Mouse (Mus musculus) lung, adult 2 months (tissue): Measurements from ENCODE around the gene Fbxo17. TPM values are rescaled to one million over a fixed set of nuclear protein-coding genes. Genes with fewer than 3 reads are reported as not detected.
A peak's percentile ranks its signal among the peaks of the same experiment; 100 is the strongest.

Experiments
- DNase-seq: peaks from one replicate; pipeline ENCODE4 v3.0.0; 2022
- H3K4me1 ChIP-seq: fragments of 200-500 bp; 2 replicates; pipeline ENCODE4 v1.6.1; 2011; ENCODE audit warnings: low read length; ENCODE audit not compliant: control insufficient read depth, insufficient read depth
- H3K4me3 ChIP-seq: fragments of 200-500 bp; replicated peaks from 2 replicates; pipeline ENCODE3; 2011; ENCODE audit warnings: low read depth, mild to moderate bottlenecking, control low read depth, low read length; ENCODE audit errors: extremely low read depth
- CTCF ChIP-seq: fragments of 200-500 bp; IDR thresholded peaks from 2 replicates; pipeline ENCODE4 v1.5.1; 2011; ENCODE audit warnings: mild to moderate bottlenecking, low read length, control low read depth; ENCODE audit not compliant: insufficient read depth
- POLR2A ChIP-seq: fragments of 200-500 bp; IDR thresholded peaks from 2 replicates; pipeline ENCODE4 v1.6.1; 2011; ENCODE audit warnings: low read depth, mild to moderate bottlenecking, control low read depth, low read length, borderline replicate concordance; ENCODE audit errors: extremely low read depth
- WGBS: fragments of 180-500 bp; shearing (Covaris S2); methylation state at CpG from one replicate; pipeline ENCODE4 v1.1.7; 2018; 5-methylcytosine and 5-hydroxymethylcytosine counted together
- polyA plus RNA-seq: library from polyadenylated mRNA; depleted of rRNA; stranded (reverse); fragments of >200 nt; gene quantifications from 2 replicates; pipeline ENCODE4 v1.2.3, GENCODE M21; 2012; rRNA removed

Fbxo17 gene
- polyA plus RNA-seq, 1 experiment = 7.0 TPM

DNA sequence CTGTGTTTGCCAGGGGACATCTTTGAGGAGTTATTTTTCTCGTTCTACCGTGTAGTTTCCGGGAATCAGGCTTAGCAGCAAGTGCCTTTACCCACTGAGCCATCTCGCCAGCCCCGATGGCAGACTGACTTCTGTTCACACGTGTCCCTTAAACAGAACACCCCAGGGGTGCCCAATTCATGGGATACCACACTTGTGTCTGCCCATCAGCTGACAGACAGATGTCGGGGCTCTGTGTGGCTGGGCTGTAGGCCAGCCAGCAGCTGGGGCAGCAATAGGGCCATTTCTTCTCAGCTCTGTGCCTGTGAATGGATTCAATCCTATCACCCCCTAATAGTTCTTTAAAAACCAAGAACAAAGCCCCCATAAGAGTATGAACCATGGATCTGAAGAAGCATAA lies 58.5 kb downstream of the Fbxo17 start:
- TF ChIP-seq CTCF = no peak
- no peak for TF ChIP-seq POLR2A
- Histone ChIP-seq H3K4me3 (no peak overlapping the region), H3K4me1 (peaks cover under 1% of the 10 kb centered on the region; the same call in 1 of the 2 replicates)
- no peak for DNase-seq
- 88% methylated on average over 7 of the region's 7 CpGs for WGBS

DNA sequence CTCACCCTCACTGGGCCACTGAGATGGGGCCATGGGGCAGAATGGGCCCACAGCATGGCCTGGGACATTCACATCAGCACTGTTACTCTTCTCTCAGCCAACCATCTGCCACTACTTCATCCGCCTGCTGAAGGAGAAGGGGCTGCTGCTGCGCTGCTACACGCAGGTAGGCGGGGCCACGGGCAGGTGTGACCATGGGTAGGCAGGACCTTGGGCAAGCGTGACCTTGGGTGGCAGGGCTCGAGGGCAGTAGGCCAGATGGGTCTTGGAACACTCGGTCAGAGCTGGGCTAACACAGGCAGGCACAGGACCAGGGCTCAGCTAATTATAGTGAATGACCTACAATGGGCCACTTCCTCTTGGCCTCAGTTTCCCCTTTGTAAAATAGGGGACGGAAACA lies 62.2 kb downstream of the Fbxo17 start:
- DNase-seq = no peak
- Histone ChIP-seq H3K4me3 (no peak overlapping the region), H3K4me1 (peaks cover 4% of the 10 kb centered on the region; the same call in 1 of the 2 replicates)
- TF ChIP-seq POLR2A (no peak), CTCF (no peak)
- 88% methylated on average over 9 of the region's 9 CpGs for WGBS

DNA sequence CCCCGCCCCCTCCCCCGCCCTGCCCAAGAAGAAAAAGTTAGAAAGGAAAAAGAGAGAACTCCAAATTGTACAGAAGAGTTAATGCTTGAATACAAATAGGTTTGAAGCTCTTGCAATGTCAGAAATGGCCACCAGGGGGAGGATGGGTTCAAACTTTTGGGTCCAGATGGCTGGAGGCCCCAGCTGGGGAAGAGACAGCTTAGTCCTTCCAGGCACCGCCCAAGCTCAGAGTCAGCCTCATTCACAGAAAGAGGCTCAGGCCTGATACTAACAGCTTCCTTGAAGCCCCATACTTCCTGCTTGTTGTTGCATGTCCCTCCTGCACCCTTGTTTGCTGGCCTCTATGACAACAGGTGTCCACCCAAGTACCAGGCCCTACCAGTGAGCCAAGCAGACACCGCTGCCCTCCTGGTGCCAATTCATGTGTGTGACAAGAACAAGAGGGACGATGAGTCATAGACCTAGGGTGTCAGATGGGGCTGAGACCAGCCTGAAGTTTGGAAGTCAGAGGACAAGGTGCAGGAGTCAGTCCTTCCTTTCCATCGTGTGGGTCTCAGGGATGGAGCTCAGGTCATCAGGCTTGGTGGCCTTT lies 63.6 kb downstream of the Fbxo17 start:
- 33% methylated on average over 6 of the region's 6 CpGs for WGBS
- TF ChIP-seq CTCF (peak; percentile 73), POLR2A (no peak)
- DNase-seq = peak; percentile 81
- Histone ChIP-seq H3K4me1 (peaks cover 4% of the 10 kb centered on the region; the same call in 1 of the 2 replicates), H3K4me3 (no peak overlapping the region)

DNA sequence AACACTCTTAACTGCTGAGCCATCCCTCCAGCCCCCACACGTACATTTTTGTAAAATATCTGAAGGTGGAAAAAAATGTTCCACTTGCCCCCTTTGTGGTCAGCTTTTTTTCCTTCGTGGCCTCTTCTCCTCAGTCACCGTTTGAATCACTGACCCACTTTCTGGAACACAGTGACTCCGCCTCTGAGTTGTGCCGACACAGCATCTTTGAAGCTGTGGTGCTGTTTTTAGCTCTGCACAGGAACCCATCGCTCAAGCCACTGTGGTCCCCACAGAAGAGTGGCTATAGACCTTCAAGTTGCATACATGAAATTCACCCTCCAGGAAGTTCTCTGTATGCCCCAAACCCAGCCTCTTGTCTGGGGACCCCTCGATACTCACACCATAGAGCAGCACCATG lies 64.3 kb downstream of the Fbxo17 start:
- Histone ChIP-seq H3K4me1 (peaks cover 4% of the 10 kb centered on the region; the same call in 1 of the 2 replicates), H3K4me3 (no peak overlapping the region)
- WGBS = 47% methylated on average over 7 of the region's 7 CpGs
- TF ChIP-seq POLR2A = no peak
- no peak for TF ChIP-seq CTCF
- no peak for DNase-seq

DNA sequence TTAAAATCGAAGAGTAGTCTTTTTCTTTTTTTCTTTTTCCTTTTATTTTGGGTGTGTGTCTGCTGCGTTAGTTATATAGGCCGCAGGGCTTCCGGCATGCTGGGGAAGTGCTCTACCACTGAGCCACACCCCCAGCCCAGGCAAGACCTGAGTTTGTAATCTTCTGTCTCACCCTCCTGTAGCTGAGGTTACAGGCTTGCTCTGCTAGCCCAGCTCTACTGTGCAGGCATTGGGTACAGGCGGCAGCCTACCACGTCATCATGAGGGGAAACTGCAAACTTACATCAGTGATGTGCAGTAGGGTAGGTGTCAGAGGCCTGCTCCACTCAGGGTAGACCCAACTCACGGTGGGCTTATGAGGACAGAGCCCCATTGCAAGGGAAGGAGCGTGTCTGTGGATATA lies 64.7 kb downstream of the Fbxo17 start:
- no peak for TF ChIP-seq POLR2A
- no peak for TF ChIP-seq CTCF
- WGBS = 86% methylated on average over 8 of the region's 8 CpGs
- peaks cover 4% of the 10 kb centered on the region; the same call in 1 of the 2 replicates for H3K4me1 ChIP-seq
- DNase-seq = no peak
- H3K4me3 ChIP-seq = no peak overlapping the region

DNA sequence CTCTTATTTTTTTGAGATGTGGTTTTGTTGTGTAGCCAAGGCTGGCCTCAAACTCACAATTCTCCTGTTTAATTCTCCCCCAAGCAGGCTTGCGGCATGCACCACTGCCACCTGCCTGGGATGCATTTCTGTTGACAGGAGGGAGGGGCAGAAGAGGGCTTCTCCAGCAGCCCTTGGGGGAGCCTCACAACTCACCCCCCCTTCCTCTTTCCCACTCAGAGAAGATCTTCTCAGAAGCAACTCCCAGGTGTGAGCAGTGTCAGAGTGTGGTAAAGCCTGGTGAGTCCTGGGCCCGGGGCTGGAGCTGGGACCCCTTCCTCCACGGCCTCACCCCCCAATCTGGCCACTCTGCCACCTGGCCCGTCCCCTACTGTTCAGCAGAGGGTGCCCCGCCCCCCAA lies 68.6 kb downstream of the Fbxo17 start:
- Histone ChIP-seq H3K4me3 (no peak overlapping the region), H3K4me1 (peaks cover 3% of the 10 kb centered on the region; the same call in 1 of the 2 replicates)
- no peak for DNase-seq
- WGBS = 87% methylated on average over 5 of the region's 5 CpGs
- TF ChIP-seq POLR2A (no peak), CTCF (no peak)

Other genes starting within 250 kb of the Fbxo17 start
- gene Ifnl2, start 206.3 kb upstream of the Fbxo17 start, polyA plus RNA-seq = not detected in 2 replicates
- not detected in 2 replicates for gene Ifnl3, start 194.0 kb upstream of the Fbxo17 start, polyA plus RNA-seq
- 27.0 TPM in 1 of 2 replicates, not detected in the other for gene Sycn, start 175.9 kb upstream of the Fbxo17 start, polyA plus RNA-seq
- gene Nccrp1, start 169.6 kb upstream of the Fbxo17 start, polyA plus RNA-seq = 0.53 and 27.0 TPM in 2 replicates
- 93.9 and 112 TPM in 2 replicates for gene Samd4b, start 118.7 kb upstream of the Fbxo17 start, polyA plus RNA-seq
- 66.7 and 76.0 TPM in 2 replicates for gene Pak4, start 118.6 kb upstream of the Fbxo17 start, polyA plus RNA-seq
- 0.41 and 16.5 TPM in 2 replicates for gene Acp7, start 85.5 kb upstream of the Fbxo17 start, polyA plus RNA-seq
- gene Fbxo27, start 24.0 kb upstream of the Fbxo17 start, polyA plus RNA-seq = 3.7 and 3.8 TPM in 2 replicates
- gene Mrps12, start 25.0 kb downstream of the Fbxo17 start, polyA plus RNA-seq = 45.9 and 57.2 TPM in 2 replicates
- gene Sars2, start 25.2 kb downstream of the Fbxo17 start, polyA plus RNA-seq = 13.6 and 15.8 TPM in 2 replicates
- not detected in 2 replicates for gene Ccer2, start 39.4 kb downstream of the Fbxo17 start, polyA plus RNA-seq
- gene Sirt2, start 49.9 kb downstream of the Fbxo17 start, polyA plus RNA-seq = 84.9 and 102 TPM in 2 replicates
- gene Nfkbib, start 50.7 kb downstream of the Fbxo17 start, polyA plus RNA-seq = 48.5 and 49.2 TPM in 2 replicates
- 11.2 and 14.5 TPM in 2 replicates for gene Rinl, start 72.2 kb downstream of the Fbxo17 start, polyA plus RNA-seq
- 166 and 244 TPM in 2 replicates for gene Hnrnpl, start 91.7 kb downstream of the Fbxo17 start, polyA plus RNA-seq
- 201 and 250 TPM in 2 replicates for gene Ech1, start 108.4 kb downstream of the Fbxo17 start, polyA plus RNA-seq
- 19.0 and 25.5 TPM in 2 replicates for gene Lgals4, start 117.0 kb downstream of the Fbxo17 start, polyA plus RNA-seq
- 2.2 and 314 TPM in 2 replicates for gene Lgals7, start 147.0 kb downstream of the Fbxo17 start, polyA plus RNA-seq
- gene Capn12, start 164.6 kb downstream of the Fbxo17 start, polyA plus RNA-seq = 0.05 and 1.3 TPM in 2 replicates
- 314 and 324 TPM in 2 replicates for gene Actn4, start 245.5 kb downstream of the Fbxo17 start, polyA plus RNA-seq